Mouse (Mus musculus) kidney, adult 2 months (tissue): ENCODE results near the gene Rpl35a. TPM values are rescaled to one million over a fixed set of nuclear protein-coding genes. Genes with fewer than 3 reads are reported as not detected.

Experiments
- DNase-seq: peaks from one replicate; pipeline ENCODE4 v3.0.0; 2021
- H3K27ac ChIP-seq: fragments of 200-500 bp; 2 replicates; pipeline ENCODE4 v1.5.1; 2012; ENCODE audit warnings: low read depth, low read length, control low read depth, inconsistent platforms; ENCODE audit not compliant: insufficient read depth
- H3K27me3 ChIP-seq: fragments of 200-500 bp; replicated peaks from 2 replicates; pipeline ENCODE4 v1.6.1; 2012; ENCODE audit warnings: mild to moderate bottlenecking, moderate library complexity, low read length, inconsistent platforms; ENCODE audit not compliant: control insufficient read depth, insufficient read depth
- H3K36me3 ChIP-seq: fragments of 200-500 bp; 2 replicates; pipeline ENCODE4 v1.6.1; 2012; ENCODE audit warnings: mild to moderate bottlenecking, moderate library complexity, low read length, inconsistent platforms; ENCODE audit not compliant: control insufficient read depth, insufficient read depth
- H3K4me1 ChIP-seq: fragments of 200-500 bp; 2 replicates; pipeline ENCODE4 v1.6.1; 2011; ENCODE audit warnings: low read length; ENCODE audit not compliant: control insufficient read depth, insufficient read depth
- H3K4me3 ChIP-seq: fragments of 200-500 bp; 2 replicates; pipeline ENCODE4 v1.5.1; 2011; ENCODE audit warnings: mild to moderate bottlenecking, low read depth, low read length, control low read depth; ENCODE audit not compliant: insufficient read depth
- CTCF ChIP-seq: fragments of 200-500 bp; conservative IDR thresholded peaks from 2 replicates; pipeline ENCODE4 v1.5.1; 2011; ENCODE audit warnings: low read depth, mild to moderate bottlenecking, control low read depth, low read length, moderate library complexity, mixed read lengths; ENCODE audit not compliant: insufficient read depth, insufficient read length
- POLR2A ChIP-seq: fragments of 200-500 bp; IDR thresholded peaks from one replicate; pipeline ENCODE4 v1.6.1; 2011; ENCODE audit warnings: low read depth, low read length, control low read depth
- WGBS: fragments of 180-500 bp; shearing (Covaris S2); methylation state at CpG from one replicate; pipeline ENCODE4 v1.1.7; 2018; 5-methylcytosine and 5-hydroxymethylcytosine counted together
- polyA plus RNA-seq: library from polyadenylated mRNA; depleted of rRNA; stranded (reverse); fragments of >200 nt; gene quantifications from 2 replicates; pipeline ENCODE4 v1.2.3, GENCODE M21; 2012

The Rpl35a gene
- polyA plus RNA-seq, 1 experiment, result 414 TPM

GRCm38 (mm10) chr16:33015986-33016385 is 40.3 kb upstream of the Rpl35a start:
- no peaks in the 10 kb centered on the region for H3K27me3 ChIP-seq
- H3K4me1 ChIP-seq, result peaks cover 3% of the 10 kb centered on the region; the same call in 1 of the 2 replicates
- H3K36me3 ChIP-seq, result no peaks in the 10 kb centered on the region; the same call in 1 of the 2 replicates
- no peak for DNase-seq
- no peak overlapping the region for H3K4me3 ChIP-seq
- no peak for TF ChIP-seq CTCF
- no peak for TF ChIP-seq POLR2A
- 75% methylated on average over 2 of the region's 2 CpGs for whole genome bisulfite sequencing
- no peak overlapping the region for H3K27ac ChIP-seq

DNA sequence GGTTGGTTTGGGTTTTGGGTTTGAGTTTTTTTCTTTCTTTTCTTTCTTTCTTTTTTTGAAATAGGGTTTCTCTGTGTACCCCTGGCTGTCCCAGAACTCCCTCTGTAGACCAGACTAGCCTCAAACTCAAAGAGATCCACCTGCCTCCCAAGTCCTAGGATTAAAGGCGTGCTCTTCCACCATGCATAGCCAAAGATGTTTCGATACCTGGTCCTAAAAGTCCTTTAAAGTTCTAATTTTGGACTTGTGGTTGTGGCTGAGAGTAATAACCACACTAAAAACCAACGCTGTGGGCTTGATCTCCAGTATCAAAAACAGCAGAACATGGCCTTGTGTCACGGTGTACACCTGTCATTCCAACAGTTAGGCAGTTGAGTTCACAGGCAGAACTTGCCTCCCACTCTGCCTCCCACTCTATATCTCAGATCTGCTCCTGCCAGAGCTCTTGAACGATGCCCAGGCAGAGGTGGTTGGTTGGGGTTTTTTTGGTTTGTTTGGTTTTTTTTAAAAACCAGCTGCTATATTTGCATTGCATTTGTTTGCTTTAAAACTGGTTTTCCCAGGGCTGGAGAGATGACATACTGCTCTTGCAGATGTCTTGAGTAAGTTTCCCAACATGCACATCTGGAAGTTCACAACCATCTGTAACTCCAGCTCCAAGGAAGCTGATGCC is 38.4 kb upstream of the Rpl35a start:
- TF ChIP-seq POLR2A (no peak), CTCF (no peak)
- H3K36me3 ChIP-seq, result no peaks in the 10 kb centered on the region
- 69% methylated on average over 5 of the region's 5 CpGs for WGBS
- no peak overlapping the region for H3K27ac ChIP-seq
- H3K4me1 ChIP-seq, result peaks cover 3% of the 10 kb centered on the region; the same call in 1 of the 2 replicates
- no peaks in the 10 kb centered on the region for H3K27me3 ChIP-seq
- DNase-seq, result no peak
- H3K4me3 ChIP-seq, result no peak overlapping the region

GRCm38 (mm10) chr16:33019117-33019770 is 37.0 kb upstream of the Rpl35a start:
- Histone ChIP-seq H3K4me3 (peak overlapping the region; percentile 60), H3K27ac (peak overlapping the region; percentile 32), H3K27me3 (no peaks in the 10 kb centered on the region), H3K4me1 (peaks cover 3% of the 10 kb centered on the region; the same call in 1 of the 2 replicates), H3K36me3 (no peaks in the 10 kb centered on the region)
- TF ChIP-seq CTCF, result no peak
- no peak for TF ChIP-seq POLR2A
- DNase-seq, result peak; percentile 84
- WGBS, result 35% methylated on average over 21 of the region's 21 CpGs

DNA sequence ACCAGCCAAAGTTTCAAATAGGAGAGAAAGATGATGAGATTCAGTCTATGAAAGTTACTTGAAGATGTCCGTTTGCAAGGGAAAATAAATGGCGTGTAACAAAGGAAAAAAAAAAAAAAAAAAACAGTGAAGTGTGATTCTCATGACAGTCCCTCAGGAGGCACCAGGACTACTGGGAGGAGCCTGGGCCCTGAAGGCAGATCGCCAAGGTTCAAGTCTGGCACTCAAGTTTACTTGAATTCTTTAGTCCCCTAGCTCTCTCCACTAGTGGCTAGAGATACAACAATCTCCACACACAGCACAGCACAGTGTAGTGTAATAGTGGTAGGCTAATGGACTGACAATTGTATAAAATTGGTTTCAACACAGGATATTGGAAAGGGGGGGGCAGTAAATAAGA is 34.9 kb upstream of the Rpl35a start:
- WGBS, result 61% methylated on average over 3 of the region's 3 CpGs
- TF ChIP-seq CTCF, result no peak
- no peak for TF ChIP-seq POLR2A
- no peaks in the 10 kb centered on the region for H3K27me3 ChIP-seq
- H3K4me3 ChIP-seq, result no peak overlapping the region
- no peak overlapping the region for H3K27ac ChIP-seq
- no peaks in the 10 kb centered on the region for H3K36me3 ChIP-seq
- H3K4me1 ChIP-seq, result no peaks in the 10 kb centered on the region; the same call in 1 of the 2 replicates
- peak; percentile 76 for DNase-seq

- TF ChIP-seq CTCF (peak; percentile 100; the same call in 1 of the 2 replicates), POLR2A (no peak)
- H3K4me1 ChIP-seq, result no peaks in the 10 kb centered on the region; the same call in 1 of the 2 replicates
- H3K27ac ChIP-seq, result no peak overlapping the region
- H3K27me3 ChIP-seq, result no peaks in the 10 kb centered on the region
- WGBS, result under 1% methylated on average over 4 of the region's 4 CpGs
- no peak overlapping the region for H3K4me3 ChIP-seq
- no peaks in the 10 kb centered on the region for H3K36me3 ChIP-seq
- DNase-seq, result peak; percentile 90
These were observed 32.5 kb upstream of the Rpl35a start for GRCm38 (mm10) chr16:33023750-33024149.

DNA sequence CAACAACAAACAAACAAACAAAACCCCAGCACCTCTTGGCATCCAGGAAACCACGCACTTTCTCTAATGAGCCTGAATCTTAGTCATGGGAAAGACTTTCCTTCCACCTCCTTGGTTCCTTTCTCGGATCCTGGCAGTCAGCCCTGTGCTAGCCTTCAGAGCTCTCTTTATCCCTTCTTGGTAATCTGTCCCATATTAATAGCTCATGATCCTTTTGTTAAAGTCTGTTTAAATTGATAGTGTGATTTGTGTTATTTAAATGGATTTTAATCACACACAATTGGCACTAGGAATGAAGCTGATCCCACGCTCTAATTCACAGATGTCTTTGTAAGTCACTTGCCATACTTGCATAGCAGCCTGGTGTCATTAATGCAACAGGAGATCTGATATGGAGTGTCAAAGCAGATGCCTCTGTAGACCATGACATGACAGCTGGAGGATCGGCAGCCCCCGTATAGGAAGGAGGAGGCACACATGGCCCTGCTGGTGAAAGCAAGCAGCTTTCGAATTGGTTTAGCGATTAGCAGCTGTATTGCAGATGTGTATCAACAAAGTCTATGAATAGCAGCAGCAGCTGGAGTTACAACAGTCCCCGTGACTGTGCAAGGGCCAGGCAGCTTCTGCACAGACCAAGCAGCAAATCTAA is 31.7 kb upstream of the Rpl35a start:
- no peaks in the 10 kb centered on the region for H3K36me3 ChIP-seq
- WGBS, result 74% methylated on average over 8 of the region's 8 CpGs
- H3K4me3 ChIP-seq, result no peak overlapping the region
- no peaks in the 10 kb centered on the region for H3K27me3 ChIP-seq
- TF ChIP-seq POLR2A, result no peak
- TF ChIP-seq CTCF, result no peak
- no peak for DNase-seq
- H3K27ac ChIP-seq, result no peak overlapping the region
- H3K4me1 ChIP-seq, result no peaks in the 10 kb centered on the region

- Histone ChIP-seq H3K27ac (no peak overlapping the region), H3K4me3 (no peak overlapping the region), H3K4me1 (no peaks in the 10 kb centered on the region), H3K27me3 (no peaks in the 10 kb centered on the region), H3K36me3 (no peaks in the 10 kb centered on the region)
- TF ChIP-seq POLR2A (no peak), CTCF (no peak)
- WGBS, result 88% methylated on average over 7 of the region's 7 CpGs
- no peak for DNase-seq
These were observed 29.9 kb upstream of the Rpl35a start for GRCm38 (mm10) chr16:33026357-33026756.
